Mouse (Mus musculus) CH12.LX (cell line): ENCODE measurements at regions not wholly inside any gene's neighbourhood (a gene's known extent, or its start where the extent isn't known, plus 50 kb on each side); places are given as distances from the start of the nearest gene placed in this dataset.

ENCODE experiments used
- DNase-seq: peaks from one replicate; pipeline ENCODE4 v3.0.0-alpha.2; 2013; ENCODE audit errors: extremely low read depth
- H3K27ac ChIP-seq: 2 replicates; pipeline ENCODE4 v1.5.1; 2012; ENCODE audit warnings: low read depth, mild to moderate bottlenecking, control low read depth, moderate library complexity; ENCODE audit not compliant: insufficient read depth
- H3K27me3 ChIP-seq: replicated peaks from 2 replicates; pipeline ENCODE3; 2012; ENCODE audit warnings: inconsistent platforms
- H3K36me3 ChIP-seq, 2 experiments: replicated peaks in 1 of 2; 2 replicates each; pipeline versions ENCODE3 to v1.6.1; 2012; ENCODE audit warnings: inconsistent platforms in 1 of 2, low read length in 1 of 2, mild to moderate bottlenecking in 1 of 2, mixed read lengths in 1 of 2, moderate library complexity in 1 of 2; ENCODE audit not compliant: control insufficient read depth in 1 of 2, insufficient read depth in 1 of 2
- H3K4me1 ChIP-seq, 2 experiments: 2 replicates each; pipeline ENCODE4 v1.6.1; 2012; ENCODE audit warnings: inconsistent platforms in 1 of 2, moderate library complexity in 1 of 2; ENCODE audit not compliant: insufficient read depth in 2 of 2, control insufficient read depth in 1 of 2
- H3K4me2 ChIP-seq: 2 replicates; pipeline ENCODE4 v1.6.1; 2012; ENCODE audit warnings: low read depth, mild to moderate bottlenecking, control low read depth; ENCODE audit not compliant: poor library complexity, insufficient read depth, severe bottlenecking
- H3K4me3 ChIP-seq, 3 experiments: fragments of 150-350 bp in 1 of 3; sonication (generic) in 1 of 3; replicated peaks in 1 of 3; 2 replicates each; pipeline versions ENCODE3 to v1.5.1; 2011 to 2012; ENCODE audit warnings: low read depth in 2 of 3, low read length in 2 of 3, mild to moderate bottlenecking in 2 of 3, moderate library complexity in 2 of 3, control low read depth in 1 of 3, improper control_type of control experiment in 1 of 3, inconsistent platforms in 1 of 3, mixed read lengths in 1 of 3; ENCODE audit not compliant: poor library complexity in 1 of 3
- H3K79me2 ChIP-seq: replicated peaks from 2 replicates; pipeline ENCODE4 v1.6.1; 2012; ENCODE audit warnings: mild to moderate bottlenecking, moderate library complexity; ENCODE audit not compliant: control insufficient read depth, poor library complexity, insufficient read depth, severe bottlenecking; ENCODE audit errors: extremely low read depth
- H3K9ac ChIP-seq: 2 replicates; pipeline ENCODE4 v1.6.1; 2012; ENCODE audit warnings: low read depth, mild to moderate bottlenecking, control low read depth, moderate library complexity; ENCODE audit not compliant: insufficient read depth
- H3K9me3 ChIP-seq: replicated peaks from 2 replicates; pipeline ENCODE3; 2012; ENCODE audit warnings: low read length, inconsistent platforms, mixed read lengths
- CHD2 ChIP-seq: IDR thresholded peaks from 2 replicates; pipeline ENCODE4 v1.6.1; 2011; ENCODE audit warnings: low read length, improper control_type of control experiment
- CTCF ChIP-seq, 2 experiments: IDR thresholded peaks in 1 of 2; conservative IDR thresholded peaks in 1 of 2; 2 replicates each; pipeline ENCODE4 v1.5.1; 2011 to 2012; ENCODE audit warnings: low read depth in 2 of 2, low read length in 2 of 2, improper control_type of control experiment in 1 of 2, inconsistent platforms in 1 of 2, mild to moderate bottlenecking in 1 of 2, moderate library complexity in 1 of 2
- E2F4 ChIP-seq: IDR thresholded peaks from 2 replicates; pipeline ENCODE4 v1.6.1; 2011; ENCODE audit warnings: low read depth, low read length, improper control_type of control experiment; ENCODE audit not compliant: insufficient replicate concordance
- ELF1 ChIP-seq: IDR thresholded peaks from 2 replicates; pipeline ENCODE4 v1.6.1; 2014; ENCODE audit warnings: low read depth, mild to moderate bottlenecking, inconsistent platforms, low read length, improper control_type of control experiment
- ETS1 ChIP-seq: conservative IDR thresholded peaks from 2 replicates; pipeline ENCODE4 v1.6.1; 2012; ENCODE audit warnings: low read depth, mild to moderate bottlenecking, inconsistent platforms, low read length, improper control_type of control experiment, moderate library complexity
- HCFC1 ChIP-seq: IDR thresholded peaks from 2 replicates; pipeline ENCODE4 v1.6.1; 2012; ENCODE audit warnings: low read depth, mild to moderate bottlenecking, inconsistent platforms, low read length, improper control_type of control experiment
- IRF4 ChIP-seq: IDR thresholded peaks from 2 replicates; pipeline ENCODE4 v1.6.1; 2014; ENCODE audit warnings: low read depth, mild to moderate bottlenecking, inconsistent platforms, low read length, improper control_type of control experiment
- JUN ChIP-seq: IDR thresholded peaks from 2 replicates; pipeline ENCODE4 v1.6.1; 2011; ENCODE audit warnings: low read depth, mild to moderate bottlenecking, low read length, improper control_type of control experiment, moderate library complexity; ENCODE audit not compliant: insufficient read depth
- MAZ ChIP-seq: IDR thresholded peaks from 2 replicates; pipeline ENCODE4 v1.6.1; 2012; ENCODE audit warnings: low read depth, mild to moderate bottlenecking, inconsistent platforms, low read length, improper control_type of control experiment, moderate library complexity
- MEF2A ChIP-seq: IDR thresholded peaks from 2 replicates; pipeline ENCODE4 v1.6.1; 2014; ENCODE audit warnings: low read depth, mild to moderate bottlenecking, inconsistent platforms, low read length, improper control_type of control experiment, borderline replicate concordance
- NELFE ChIP-seq: IDR thresholded peaks from 2 replicates; pipeline ENCODE4 v1.6.1; 2011; ENCODE audit warnings: low read depth, low read length, improper control_type of control experiment
- NRF1 ChIP-seq: IDR thresholded peaks from 2 replicates; pipeline ENCODE4 v1.6.1; 2014; ENCODE audit warnings: low read depth, mild to moderate bottlenecking, inconsistent platforms, low read length, improper control_type of control experiment, moderate library complexity
- PAX5 ChIP-seq: IDR thresholded peaks from 2 replicates; pipeline ENCODE4 v1.6.1; 2012; ENCODE audit warnings: low read length, inconsistent platforms, mixed read lengths
- RCOR1 ChIP-seq: conservative IDR thresholded peaks from 2 replicates; pipeline ENCODE4 v1.6.1; 2012; ENCODE audit warnings: low read depth, mild to moderate bottlenecking, inconsistent platforms, low read length, improper control_type of control experiment
- SIN3A ChIP-seq: IDR thresholded peaks from 2 replicates; pipeline ENCODE4 v1.6.1; 2012; ENCODE audit warnings: low read length, improper control_type of control experiment, inconsistent platforms
- SMC3 ChIP-seq: IDR thresholded peaks from 2 replicates; pipeline ENCODE4 v1.6.1; 2011; ENCODE audit warnings: low read depth, low read length, improper control_type of control experiment
- UBTF ChIP-seq: IDR thresholded peaks from 2 replicates; pipeline ENCODE4 v1.6.1; 2012; ENCODE audit warnings: low read depth, mild to moderate bottlenecking, inconsistent platforms, low read length, improper control_type of control experiment, moderate library complexity
- USF2 ChIP-seq: conservative IDR thresholded peaks from 2 replicates; pipeline ENCODE4 v1.6.1; 2011; ENCODE audit warnings: low read depth, low read length, improper control_type of control experiment
- ZKSCAN1 ChIP-seq: IDR thresholded peaks from 2 replicates; pipeline ENCODE4 v1.6.1; 2012; ENCODE audit warnings: low read depth, inconsistent platforms, low read length, improper control_type of control experiment, borderline replicate concordance
- ZMIZ1 ChIP-seq: IDR thresholded peaks from 2 replicates; pipeline ENCODE4 v1.6.1; 2012; ENCODE audit warnings: low read depth, mild to moderate bottlenecking, inconsistent platforms, low read length, improper control_type of control experiment
- ZNF384 ChIP-seq: IDR thresholded peaks from 2 replicates; pipeline ENCODE4 v1.6.1; 2012; ENCODE audit warnings: low read depth, low read length, improper control_type of control experiment, inconsistent platforms
- dilution Hi-C: fragments of 300-500 bp; cut with MboI; formaldehyde crosslinking; loops from 2 replicates; pipeline ENCODE4 v1.14.3; 2020; ENCODE audit warnings: low sequenced_read_pairs; ENCODE audit not compliant: extremely low pct_unique_long_range_greater_than_20kb, extremely low pct_ligation_motif_present
- in situ Hi-C: fragments of 300-500 bp; cut with MboI; formaldehyde crosslinking; loops from 3 replicates; pipeline ENCODE4 v1.14.3; 2019; ENCODE audit warnings: low sequenced_read_pairs, low pct_ligation_motif_present, low pct_unique_long_range_greater_than_20kb, mixed read lengths

GRCm38 (mm10) chr5:75267766-75268165 lies 115.7 kb downstream of the Pdgfra start:
- Histone ChIP-seq H3K4me2 (no peak overlapping the region), H3K36me3 (peaks cover 0 to 7% of the 10 kb centered on the region in 2 experiments), H3K27me3 (no peaks in the 10 kb centered on the region), H3K4me3 (no peak overlapping the region), H3K27ac (no peak overlapping the region)
- dilution Hi-C loops: no loop called here
- DNase-seq: peak; percentile 11
- TF ChIP-seq JUN (no peak), PAX5 (no peak), ZKSCAN1 (no peak), HCFC1 (no peak), CTCF (conservative IDR thresholded peaks at IDR 0.05 in 1 of 2, IDR thresholded peaks at IDR 0.05 in 1 of 2; ENCODE audit: low read depth in 2 of 2, low read length in 2 of 2) (no peak)
- TF ChIP-seq, all 38 proteins: peak for 0
- H3K4me1 ChIP-seq: peaks cover 0 to 9% of the 10 kb centered on the region in 2 experiments; a peak in 1 of 4 replicates
- no peaks in the 10 kb centered on the region for H3K79me2 ChIP-seq
- no peaks in the 10 kb centered on the region for H3K9me3 ChIP-seq
- H3K9ac ChIP-seq: no peak overlapping the region
- in situ Hi-C loops: no loop called here

DNA sequence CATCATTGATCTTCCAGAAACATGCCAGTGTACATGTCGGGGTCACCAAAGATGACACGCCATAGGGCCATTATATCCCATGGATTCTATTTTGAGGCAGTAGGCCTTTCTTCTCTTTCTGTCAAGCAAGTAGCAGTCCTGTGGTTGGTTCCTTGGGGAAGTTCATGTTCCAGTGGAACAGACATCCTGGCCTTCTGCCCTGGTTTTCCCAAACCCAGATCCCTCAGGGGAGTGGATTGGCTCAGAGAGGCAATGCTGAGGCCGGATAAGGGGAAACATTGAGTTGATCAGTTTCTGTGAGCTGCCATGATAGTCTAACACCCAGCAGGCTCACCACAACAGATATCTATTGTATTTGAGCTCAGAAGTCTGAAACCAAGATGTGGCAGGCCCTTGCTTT lies 125.9 kb downstream of the Pdgfra start:
- H3K27me3 ChIP-seq: no peaks in the 10 kb centered on the region
- dilution Hi-C loops: no loop called here
- H3K9me3 ChIP-seq: no peaks in the 10 kb centered on the region
- TF ChIP-seq MEF2A (no peak), ELF1 (no peak), SMC3 (no peak), CHD2 (no peak), RCOR1 (no peak), UBTF (no peak), NRF1 (no peak), ETS1 (no peak), MAZ (no peak), NELFE (no peak), SIN3A (no peak), CTCF (conservative IDR thresholded peaks at IDR 0.05 in 1 of 2, IDR thresholded peaks at IDR 0.05 in 1 of 2; ENCODE audit: low read depth in 2 of 2, low read length in 2 of 2) (no peak), ZMIZ1 (no peak), E2F4 (no peak), USF2 (no peak), IRF4 (no peak), ZNF384 (no peak)
- TF ChIP-seq, all 38 proteins: peak for 0
- no peak overlapping the region for H3K27ac ChIP-seq
- no peak overlapping the region for H3K4me2 ChIP-seq
- in situ Hi-C loops: no loop called here
- no peaks in the 10 kb centered on the region for H3K79me2 ChIP-seq
- H3K36me3 ChIP-seq: peaks cover 0 to 6% of the 10 kb centered on the region in 2 experiments
- no peak overlapping the region for H3K4me3 ChIP-seq
- no peaks in the 10 kb centered on the region; a peak in 1 of 4 replicates for H3K4me1 ChIP-seq
- DNase-seq: no peak
- no peak overlapping the region for H3K9ac ChIP-seq
